In genomic region chr1:70354014-70354413, GRCm38 (mm10) we compare ENCODE assay signal across 17 mouse cellular contexts.
"Had no signal": no experiment of that assay in that cellular context is flagged by ENCODE, and none has a peak within 500 bp of the region (broad histone marks: within the 10 kb centered on the region; RNA-seq: fewer than 3 reads in every experiment).

No protein-coding gene starts in this region.

- H3K4me3 ChIP-seq: lung, embryonic 15.5 days; megakaryocyte, embryonic 14.5 days; midbrain, embryonic 13.5 days; midbrain, embryonic 15.5 days; neural tube, embryonic 12.5 days; stomach, embryonic 15.5 days had no signal

- H3K4me1 ChIP-seq: lung, embryonic 15.5 days; megakaryocyte, embryonic 14.5 days; midbrain, embryonic 13.5 days; midbrain, embryonic 15.5 days; neural tube, embryonic 12.5 days; stomach, embryonic 15.5 days had no signal

- H3K36me3 ChIP-seq: lung, embryonic 15.5 days; midbrain, embryonic 13.5 days; midbrain, embryonic 15.5 days; neural tube, embryonic 12.5 days; stomach, embryonic 15.5 days had no signal

- H3K4me2 ChIP-seq: lung, embryonic 15.5 days; midbrain, embryonic 11.5 days; midbrain, embryonic 13.5 days; midbrain, embryonic 15.5 days; neural tube, embryonic 12.5 days; stomach, embryonic 15.5 days had no signal

- H3K27me3 ChIP-seq: lung, embryonic 15.5 days; megakaryocyte, embryonic 14.5 days; midbrain, embryonic 13.5 days; midbrain, embryonic 15.5 days; neural tube, embryonic 12.5 days; stomach, embryonic 15.5 days had no signal

- H3K9ac ChIP-seq: lung, embryonic 15.5 days; midbrain, embryonic 13.5 days; midbrain, embryonic 15.5 days; neural tube, embryonic 12.5 days; stomach, embryonic 15.5 days had no signal

- DNase-seq: lung, adult 2 months; lung, postnatal 14 days; lung, postnatal 36 days; right cerebral cortex, postnatal 14 days; thymus, adult 2 months; thymus, postnatal 25 days; thymus, postnatal 4 days had no signal

- H3K27ac ChIP-seq: lung, embryonic 15.5 days; macrophage; midbrain, embryonic 13.5 days; midbrain, embryonic 15.5 days; neural tube, embryonic 12.5 days; stomach, embryonic 15.5 days; stomach, postnatal 0 days had no signal

- ATAC-seq: lung, postnatal 0 days; midbrain, embryonic 13.5 days; midbrain, embryonic 15.5 days had no signal

- H3K9me3 ChIP-seq: lung, embryonic 15.5 days; megakaryocyte, embryonic 14.5 days; midbrain, embryonic 13.5 days; midbrain, embryonic 15.5 days; neural tube, embryonic 12.5 days; stomach, embryonic 15.5 days had no signal
